Mouse (Mus musculus) MEL (cell line): ENCODE measurements around the gene Limch1. TPM values are rescaled to one million over a fixed set of nuclear protein-coding genes. Genes with fewer than 3 reads are reported as not detected.

Source experiments
- DNase-seq: peaks from one replicate; pipeline ENCODE4 v3.0.0; 2011; ENCODE audit warnings: low read depth, low spot score
- H3K27ac ChIP-seq: 2 replicates; pipeline ENCODE4 v1.5.1; 2012; ENCODE audit warnings: low read depth, mild to moderate bottlenecking, control low read depth, low read length, moderate library complexity; ENCODE audit not compliant: control insufficient read depth
- H3K27me3 ChIP-seq, 2 experiments: fragments of 150-350 bp in 1 of 2; sonication (generic) in 1 of 2; 2 replicates each; pipeline ENCODE4 v1.6.1; 2012; ENCODE audit warnings: low read length in 2 of 2, mild to moderate bottlenecking in 2 of 2, improper control_type of control experiment in 1 of 2, moderate library complexity in 1 of 2; ENCODE audit not compliant: insufficient read depth in 2 of 2, control insufficient read depth in 1 of 2
- H3K36me3 ChIP-seq, 2 experiments: 2 replicates each; pipeline ENCODE4 v1.6.1; 2012 to 2014; ENCODE audit warnings: low read length in 2 of 2, improper control_type of control experiment in 1 of 2, inconsistent platforms in 1 of 2, mild to moderate bottlenecking in 1 of 2; ENCODE audit not compliant: insufficient read depth in 2 of 2, control insufficient read depth in 1 of 2
- H3K4me1 ChIP-seq, 2 experiments: fragments of 150-350 bp in 1 of 2; sonication (generic) in 1 of 2; 2 replicates each; pipeline ENCODE4 v1.6.1; 2012; ENCODE audit warnings: low read length in 2 of 2, improper control_type of control experiment in 1 of 2, mild to moderate bottlenecking in 1 of 2; ENCODE audit not compliant: insufficient read depth in 2 of 2, control insufficient read depth in 1 of 2
- H3K4me3 ChIP-seq, 2 experiments: fragments of 150-350 bp in 1 of 2; sonication (generic) in 1 of 2; 2 replicates each; pipeline ENCODE4 v1.5.1; 2012; ENCODE audit warnings: low read depth in 2 of 2, low read length in 2 of 2, mild to moderate bottlenecking in 2 of 2, moderate library complexity in 2 of 2, control low read depth in 1 of 2, improper control_type of control experiment in 1 of 2; ENCODE audit not compliant: control insufficient read depth in 1 of 2, insufficient read depth in 1 of 2
- H3K79me2 ChIP-seq: 2 replicates; pipeline ENCODE4 v1.6.1; 2012; ENCODE audit warnings: mild to moderate bottlenecking, low read length, moderate library complexity; ENCODE audit not compliant: control insufficient read depth, poor library complexity, insufficient read depth
- H3K9ac ChIP-seq: 2 replicates; pipeline ENCODE4 v1.6.1; 2012; ENCODE audit warnings: low read depth, mild to moderate bottlenecking, control low read depth, low read length, moderate library complexity; ENCODE audit not compliant: control insufficient read depth, poor library complexity, severe bottlenecking
- H3K9me3 ChIP-seq: fragments of 150-350 bp; sonication (generic); replicated peaks from 2 replicates; pipeline ENCODE4 v1.6.1; 2012; ENCODE audit warnings: mild to moderate bottlenecking, low read length, improper control_type of control experiment, moderate library complexity; ENCODE audit not compliant: insufficient read depth
- CHD1 ChIP-seq: IDR thresholded peaks from 2 replicates; pipeline ENCODE4 v1.6.1; 2012; ENCODE audit warnings: low read depth, mild to moderate bottlenecking, inconsistent platforms, low read length, improper control_type of control experiment
- CHD2 ChIP-seq: IDR thresholded peaks from 2 replicates; pipeline ENCODE4 v1.6.1; 2011; ENCODE audit warnings: low read length, improper control_type of control experiment
- CTCF ChIP-seq, 3 experiments: IDR thresholded peaks in 2 of 3; conservative IDR thresholded peaks in 1 of 3; 2 replicates each; pipeline ENCODE4 v1.5.1; 2011 to 2012; ENCODE audit warnings: low read length in 3 of 3, low read depth in 2 of 3, mild to moderate bottlenecking in 2 of 3, improper control_type of control experiment in 1 of 3, inconsistent platforms in 1 of 3, mixed read lengths in 1 of 3, moderate library complexity in 1 of 3; ENCODE audit not compliant: control insufficient read depth in 1 of 3, insufficient read depth in 1 of 3, poor library complexity in 1 of 3, severe bottlenecking in 1 of 3
- E2F4 ChIP-seq: IDR thresholded peaks from 2 replicates; pipeline ENCODE4 v1.6.1; 2011; ENCODE audit warnings: low read depth, low read length, improper control_type of control experiment, borderline replicate concordance
- ELF1 ChIP-seq: IDR thresholded peaks from 2 replicates; pipeline ENCODE4 v1.6.1; 2014; ENCODE audit warnings: low read depth, mild to moderate bottlenecking, inconsistent platforms, low read length, improper control_type of control experiment, moderate library complexity
- EP300 ChIP-seq, 2 experiments: IDR thresholded peaks; 2 replicates each; pipeline ENCODE4 v1.6.1; 2011; ENCODE audit warnings: improper control_type of control experiment in 2 of 2, low read length in 2 of 2, low read depth in 1 of 2, mild to moderate bottlenecking in 1 of 2
- KAT2A ChIP-seq: conservative IDR thresholded peaks from 2 replicates; pipeline ENCODE4 v1.6.1; 2012; ENCODE audit warnings: low read depth, low read length, improper control_type of control experiment, inconsistent platforms
- MAX ChIP-seq: IDR thresholded peaks from 2 replicates; pipeline ENCODE4 v1.6.1; 2011; ENCODE audit warnings: low read length, improper control_type of control experiment
- MAZ ChIP-seq: IDR thresholded peaks from 2 replicates; pipeline ENCODE4 v1.6.1; 2012; ENCODE audit warnings: low read depth, mild to moderate bottlenecking, inconsistent platforms, low read length, improper control_type of control experiment
- MYB ChIP-seq: IDR thresholded peaks from 2 replicates; pipeline ENCODE4 v1.6.1; 2011; ENCODE audit warnings: mild to moderate bottlenecking, low read depth, low read length, improper control_type of control experiment
- MYC ChIP-seq: IDR thresholded peaks from 2 replicates; pipeline ENCODE4 v1.6.1; 2011; ENCODE audit warnings: low read depth, mild to moderate bottlenecking, low read length, improper control_type of control experiment, moderate library complexity
- POLR2AphosphoS5 ChIP-seq: IDR thresholded peaks from 2 replicates; pipeline ENCODE4 v1.6.1; 2012; ENCODE audit warnings: low read depth, borderline replicate concordance, mild to moderate bottlenecking, inconsistent platforms, low read length, moderate library complexity, mixed read lengths
- RAD21 ChIP-seq: IDR thresholded peaks from 2 replicates; pipeline ENCODE4 v1.6.1; 2011; ENCODE audit warnings: mild to moderate bottlenecking, low read depth, low read length, improper control_type of control experiment
- SIN3A ChIP-seq: IDR thresholded peaks from 2 replicates; pipeline ENCODE4 v1.6.1; 2012; ENCODE audit warnings: low read length, improper control_type of control experiment, inconsistent platforms
- SMC3 ChIP-seq: IDR thresholded peaks from 2 replicates; pipeline ENCODE4 v1.6.1; 2011; ENCODE audit warnings: low read depth, low read length, improper control_type of control experiment
- TAL1 ChIP-seq: IDR thresholded peaks from 2 replicates; pipeline ENCODE4 v1.6.1; 2012; ENCODE audit warnings: mild to moderate bottlenecking, inconsistent platforms, low read length, moderate library complexity, mixed read lengths
- TBP ChIP-seq: IDR thresholded peaks from 2 replicates; pipeline ENCODE4 v1.8.0; 2011; ENCODE audit warnings: low read depth, low read length, improper control_type of control experiment
- USF1 ChIP-seq: IDR thresholded peaks from 2 replicates; pipeline ENCODE4 v1.6.1; 2014; ENCODE audit warnings: low read depth, mild to moderate bottlenecking, inconsistent platforms, low read length, improper control_type of control experiment, moderate library complexity
- USF2 ChIP-seq, 2 experiments: IDR thresholded peaks; 2 replicates each; pipeline ENCODE4 v1.6.1; 2011 to 2012; ENCODE audit warnings: improper control_type of control experiment in 2 of 2, low read length in 2 of 2, borderline replicate concordance in 1 of 2, inconsistent platforms in 1 of 2, low read depth in 1 of 2, mild to moderate bottlenecking in 1 of 2; ENCODE audit not compliant: insufficient read depth in 1 of 2
- ZKSCAN1 ChIP-seq: IDR thresholded peaks from 2 replicates; pipeline ENCODE4 v1.6.1; 2012; ENCODE audit warnings: low read depth, mild to moderate bottlenecking, inconsistent platforms, low read length, improper control_type of control experiment, moderate library complexity
- ZMIZ1 ChIP-seq: IDR thresholded peaks from 2 replicates; pipeline ENCODE4 v1.6.1; 2012; ENCODE audit warnings: low read depth, mild to moderate bottlenecking, inconsistent platforms, low read length, improper control_type of control experiment, moderate library complexity
- ZNF384 ChIP-seq: IDR thresholded peaks from 2 replicates; pipeline ENCODE4 v1.6.1; 2012; ENCODE audit warnings: low read depth, mild to moderate bottlenecking, inconsistent platforms, low read length, improper control_type of control experiment
- polyA plus RNA-seq, 2 experiments: library from polyadenylated mRNA; stranded (reverse) in 1 of 2; unstranded in 1 of 2; fragments of >175 nt in 1 of 2; fragments of >200 nt in 1 of 2; gene quantifications; 2 replicates each; pipeline versions ENCODE4 v1.2.1 to v1.2.4; 2012; ENCODE audit warnings: low replicate concordance in 2 of 2, low read depth in 1 of 2; ENCODE audit not compliant: insufficient read length in 2 of 2, insufficient read depth in 1 of 2, missing spikeins in 1 of 2
- total RNA-seq: library from RNA; depleted of rRNA; stranded (reverse); fragments of 300-350 nt; gene quantifications from 2 replicates; pipeline ENCODE4 v1.2.3, GENCODE M21; 2012

Gene Limch1
- total and polyA plus RNA-seq, 3 experiments, result not detected

- no peaks in the 10 kb centered on the region for H3K27me3 ChIP-seq
- H3K27ac ChIP-seq, result no peak overlapping the region
- no peak overlapping the region for H3K9ac ChIP-seq
- H3K9me3 ChIP-seq, result no peaks in the 10 kb centered on the region
- no peak overlapping the region for H3K4me3 ChIP-seq
- H3K79me2 ChIP-seq, result no peaks in the 10 kb centered on the region
- no peaks in the 10 kb centered on the region for H3K4me1 ChIP-seq
- no peaks in the 10 kb centered on the region for H3K36me3 ChIP-seq
- TF ChIP-seq E2F4 (no peak), TAL1 (no peak), ZKSCAN1 (no peak), RAD21 (no peak), CHD1 (no peak), SMC3 (no peak)
- no peak for DNase-seq
These were observed 64.8 kb downstream of the Limch1 start for GRCm38 (mm10) chr5:66810396-66810795.

GRCm38 (mm10) chr5:66814674-66815073 lies 69.0 kb downstream of the Limch1 start:
- TF ChIP-seq EP300 (IDR thresholded peaks at IDR 0.05; ENCODE audit: low read depth in 1 of 2, low read length in 2 of 2) (no peak), TBP (no peak), ZKSCAN1 (no peak), USF1 (no peak), MAZ (no peak), KAT2A (no peak), ELF1 (no peak), RAD21 (no peak), MYB (no peak), MAX (no peak), SIN3A (no peak), ZMIZ1 (no peak), ZNF384 (no peak), USF2 (IDR thresholded peaks at IDR 0.05; ENCODE audit: borderline replicate concordance in 1 of 2, insufficient read depth in 1 of 2, low read depth in 1 of 2, low read length in 2 of 2) (no peak), MYC (no peak), POLR2AphosphoS5 (no peak), CHD2 (no peak), CTCF (IDR thresholded peaks at IDR 0.05 in 2 of 3, conservative IDR thresholded peaks at IDR 0.05 in 1 of 3; ENCODE audit: control insufficient read depth in 1 of 3, insufficient read depth in 1 of 3, low read depth in 2 of 3, low read length in 3 of 3, poor library complexity in 1 of 3, severe bottlenecking in 1 of 3) (no peak)
- no peaks in the 10 kb centered on the region for H3K27me3 ChIP-seq
- H3K27ac ChIP-seq, result no peak overlapping the region
- no peaks in the 10 kb centered on the region for H3K36me3 ChIP-seq
- no peaks in the 10 kb centered on the region for H3K4me1 ChIP-seq
- DNase-seq, result no peak
- no peaks in the 10 kb centered on the region for H3K79me2 ChIP-seq
- H3K9me3 ChIP-seq, result no peaks in the 10 kb centered on the region
- H3K9ac ChIP-seq, result no peak overlapping the region
- H3K4me3 ChIP-seq, result no peak overlapping the region
